Mouse (Mus musculus): ENCODE results near the gene Them4. TPM values are rescaled to one million over a fixed set of nuclear protein-coding genes. Genes with fewer than 3 reads are reported as not detected.
"Not testable (repeated sequence)": the region's sequence is repeated elsewhere in the genome, so short reads cannot be mapped to it uniquely, and the experiment has no call there.

Them4 gene
- 10 to 100 TPM; 27.6 to 31.5 TPM for total RNA-seq (2021)

GRCm38 (mm10) chr3:94309633-94310363 lies at the start of gene Them4:
Them4 (plus strand) TSS chr3:94310089.
- peak; percentile 93 for DNase-seq
- intact Hi-C loops (cut with DNase I): no loop called here

GRCm38 (mm10) chr3:94260598-94260997 lies 49.3 kb upstream of the Them4 start:
- intact Hi-C loops (cut with DNase I): no loop called here
- DNase-seq: no peak

- intact Hi-C loops (cut with DNase I); DNase-seq: not testable (repeated sequence)
Measured at GRCm38 (mm10) chr3:94263736-94264135, 46.2 kb upstream of the Them4 start, which contains the start of gene Gm4778. Gm4778 (plus strand) TSS chr3:94264036.

GRCm38 (mm10) chr3:94275991-94276390 lies 33.9 kb upstream of the Them4 start:
- intact Hi-C loops (cut with DNase I): no loop called here
- no peak for DNase-seq

- intact Hi-C loops (cut with DNase I): no loop called here
- no peak for DNase-seq
Measured at GRCm38 (mm10) chr3:94305457-94305856, 4.4 kb upstream of the Them4 start.

- DNase-seq: no peak
- intact Hi-C loops (cut with DNase I): no loop called here
Measured at GRCm38 (mm10) chr3:94306975-94307374, 2.9 kb upstream of the Them4 start.

- DNase-seq: no peak
- intact Hi-C loops (cut with DNase I): no loop called here
Measured at GRCm38 (mm10) chr3:94310491-94310890, 602 bp downstream of the Them4 start.

- intact Hi-C loops (cut with DNase I): no loop called here
- no peak for DNase-seq
Measured at GRCm38 (mm10) chr3:94310911-94311310, 1.0 kb downstream of the Them4 start.

- intact Hi-C loops (cut with DNase I): no loop called here
- DNase-seq: no peak
Measured at GRCm38 (mm10) chr3:94311376-94311775, 1.5 kb downstream of the Them4 start.

GRCm38 (mm10) chr3:94328681-94329080 lies 18.8 kb downstream of the Them4 start:
- intact Hi-C loops (cut with DNase I): no loop called here
- no peak for DNase-seq

GRCm38 (mm10) chr3:94334442-94334841 lies 24.6 kb downstream of the Them4 start:
- intact Hi-C loops (cut with DNase I): no loop called here
- DNase-seq: no peak

- intact Hi-C loops (cut with DNase I): no loop called here
- DNase-seq: no peak
Measured at GRCm38 (mm10) chr3:94338522-94338921, 28.6 kb downstream of the Them4 start.

GRCm38 (mm10) chr3:94341959-94342422 lies 32.1 kb downstream of the Them4 start, which contains the start of gene Them5:
Them5 (plus strand) TSS chr3:94342099.
- peak; percentile 77 for DNase-seq
- intact Hi-C loops (cut with DNase I): no loop called here

GRCm38 (mm10) chr3:94342552-94342951 lies 32.7 kb downstream of the Them4 start:
- intact Hi-C loops (cut with DNase I): no loop called here
- DNase-seq: no peak

GRCm38 (mm10) chr3:94344182-94344581 lies 34.3 kb downstream of the Them4 start:
- intact Hi-C loops (cut with DNase I): no loop called here
- DNase-seq: no peak

- intact Hi-C loops (cut with DNase I): no loop called here
- DNase-seq: no peak
Measured at GRCm38 (mm10) chr3:94344897-94345296, 35.0 kb downstream of the Them4 start.

GRCm38 (mm10) chr3:94348146-94348545 lies 38.3 kb downstream of the Them4 start:
- no peak for DNase-seq
- intact Hi-C loops (cut with DNase I): no loop called here

GRCm38 (mm10) chr3:94360812-94361211 lies 50.9 kb downstream of the Them4 start:
- peak; percentile 49 for DNase-seq
- intact Hi-C loops (cut with DNase I): loop anchor here (10.0 kb wide), 1 partner anchor 84 kb away; the partner anchor contains the start of genes Mrpl9 and Oaz3

- intact Hi-C loops (cut with DNase I): loop anchor here (10.0 kb wide), 1 partner anchor 83 kb away; the partner anchor contains the start of genes Mrpl9 and Oaz3
- no peak for DNase-seq
Measured at GRCm38 (mm10) chr3:94362138-94362537, 52.2 kb downstream of the Them4 start, which contains the start of gene C2cd4d. C2cd4d (plus strand) TSS chr3:94362438.

GRCm38 (mm10) chr3:94363291-94364153 lies 53.6 kb downstream of the Them4 start:
- peak; percentile 68 for DNase-seq
- intact Hi-C loops (cut with DNase I): loop anchor here (10.0 kb wide), 1 partner anchor 81 kb away; the partner anchor contains the start of genes Mrpl9 and Oaz3

- peak; percentile 47 for DNase-seq
- intact Hi-C loops (cut with DNase I): loop anchor here (10.0 kb wide), 1 partner anchor 81 kb away; the partner anchor contains the start of genes Mrpl9 and Oaz3
Measured at GRCm38 (mm10) chr3:94364154-94364526, 54.3 kb downstream of the Them4 start.
